Mouse (Mus musculus): ENCODE measurements around the gene Snx27. TPM values are rescaled to one million over a fixed set of nuclear protein-coding genes. Genes with fewer than 3 reads are reported as not detected.
A peak's percentile ranks its signal among the peaks of the same experiment; 100 is the strongest.

The Snx27 gene
- total and polyA plus RNA-seq, 3 experiments, result 23.1 to 35.3 (median 34.9) TPM

- DNase-seq (ENCODE audit: extremely low read depth), result no peak
- Histone ChIP-seq H3K9me3 (replicated peaks; ENCODE audit: low read length) (no peaks in the 10 kb centered on the region), H3K4me1 (ENCODE audit: control insufficient read depth in 1 of 2, insufficient read depth in 2 of 2) (peaks cover 0 to 15% of the 10 kb centered on the region in 2 experiments; a peak in 2 of 4 replicates), H3K36me3 (replicated peaks in 1 of 2; ENCODE audit: control insufficient read depth in 1 of 2, insufficient read depth in 1 of 2, low read length in 1 of 2) (no peaks in the 10 kb centered on the region), H3K27me3 (replicated peaks) (no peaks in the 10 kb centered on the region), H3K79me2 (replicated peaks; ENCODE audit: control insufficient read depth, extremely low read depth, insufficient read depth, poor library complexity, severe bottlenecking) (no peaks in the 10 kb centered on the region), H3K9ac (ENCODE audit: insufficient read depth, low read depth) (no peak overlapping the region), H3K4me3 (replicated peaks in 1 of 3; ENCODE audit: low read depth in 2 of 3, low read length in 2 of 3, poor library complexity in 1 of 3) (no peak overlapping the region), H3K4me2 (ENCODE audit: insufficient read depth, low read depth, poor library complexity, severe bottlenecking) (no peak overlapping the region), H3K27ac (ENCODE audit: insufficient read depth, low read depth) (no peak overlapping the region)
- in situ Hi-C loops (cut with MboI; ENCODE audit: low pct_ligation_motif_present, low pct_unique_long_range_greater_than_20kb, low sequenced_read_pairs) (no loop called here), dilution Hi-C loops (cut with MboI; ENCODE audit: extremely low pct_ligation_motif_present, extremely low pct_unique_long_range_greater_than_20kb, low sequenced_read_pairs) (no loop called here)
- TF ChIP-seq MAX (IDR thresholded peaks at IDR 0.05; ENCODE audit: low read length), result no peak
- TF ChIP-seq RCOR1 (conservative IDR thresholded peaks at IDR 0.05; ENCODE audit: low read depth, low read length), result no peak
- TF ChIP-seq JUN (IDR thresholded peaks at IDR 0.05; ENCODE audit: insufficient read depth, low read depth, low read length), result no peak
- no peak for TF ChIP-seq MAFK (IDR thresholded peaks at IDR 0.05; ENCODE audit: insufficient replicate concordance, low read length)
- TF ChIP-seq TBP (conservative IDR thresholded peaks at IDR 0.05; ENCODE audit: low read depth, low read length), result no peak
- no peak for TF ChIP-seq POLR2A (IDR thresholded peaks at IDR 0.05; ENCODE audit: low read depth, low read length)
Observed at GRCm38 (mm10) chr3:94597224-94597779, 14.8 kb upstream of the Snx27 start.

GRCm38 (mm10) chr3:94595871-94596287, 13.4 kb upstream of the Snx27 start:
- no peak overlapping the region for H3K4me2 ChIP-seq (ENCODE audit: insufficient read depth, low read depth, poor library complexity, severe bottlenecking)
- H3K79me2 ChIP-seq (replicated peaks; ENCODE audit: control insufficient read depth, extremely low read depth, insufficient read depth, poor library complexity, severe bottlenecking), result no peaks in the 10 kb centered on the region
- H3K27me3 ChIP-seq (replicated peaks), result no peaks in the 10 kb centered on the region
- H3K9ac ChIP-seq (ENCODE audit: insufficient read depth, low read depth), result no peak overlapping the region
- no peak overlapping the region for H3K27ac ChIP-seq (ENCODE audit: insufficient read depth, low read depth)
- in situ Hi-C loops (cut with MboI; ENCODE audit: low pct_ligation_motif_present, low pct_unique_long_range_greater_than_20kb, low sequenced_read_pairs), result no loop called here
- dilution Hi-C loops (cut with MboI; ENCODE audit: extremely low pct_ligation_motif_present, extremely low pct_unique_long_range_greater_than_20kb, low sequenced_read_pairs), result no loop called here
- peaks cover 0 to 6% of the 10 kb centered on the region in 2 experiments; a peak in 2 of 4 replicates for H3K4me1 ChIP-seq (ENCODE audit: control insufficient read depth in 1 of 2, insufficient read depth in 2 of 2)
- peak; percentile 56 for DNase-seq (ENCODE audit: extremely low read depth)
- no peaks in the 10 kb centered on the region for H3K9me3 ChIP-seq (replicated peaks; ENCODE audit: low read length)
- TF ChIP-seq TBP (conservative IDR thresholded peaks at IDR 0.05; ENCODE audit: low read depth, low read length) (no peak), CHD2 (IDR thresholded peaks at IDR 0.05; ENCODE audit: low read length) (peak; percentile 52; the same call in 1 of the 2 replicates)
- H3K36me3 ChIP-seq (replicated peaks in 1 of 2; ENCODE audit: control insufficient read depth in 1 of 2, insufficient read depth in 1 of 2, low read length in 1 of 2), result no peaks in the 10 kb centered on the region
- no peak overlapping the region for H3K4me3 ChIP-seq (replicated peaks in 1 of 3; ENCODE audit: low read depth in 2 of 3, low read length in 2 of 3, poor library complexity in 1 of 3)

GRCm38 (mm10) chr3:94591066-94591465, 8.6 kb upstream of the Snx27 start:
- peaks cover 0 to 5% of the 10 kb centered on the region in 2 experiments; a peak in 2 of 4 replicates for H3K4me1 ChIP-seq (ENCODE audit: control insufficient read depth in 1 of 2, insufficient read depth in 2 of 2)
- H3K27ac ChIP-seq (ENCODE audit: insufficient read depth, low read depth), result no peak overlapping the region
- in situ Hi-C loops (cut with MboI; ENCODE audit: low pct_ligation_motif_present, low pct_unique_long_range_greater_than_20kb, low sequenced_read_pairs) (no loop called here), dilution Hi-C loops (cut with MboI; ENCODE audit: extremely low pct_ligation_motif_present, extremely low pct_unique_long_range_greater_than_20kb, low sequenced_read_pairs) (no loop called here)
- no peak overlapping the region for H3K4me2 ChIP-seq (ENCODE audit: insufficient read depth, low read depth, poor library complexity, severe bottlenecking)
- peaks cover 6% of the 10 kb centered on the region for H3K27me3 ChIP-seq (replicated peaks)
- H3K9me3 ChIP-seq (replicated peaks; ENCODE audit: low read length), result no peaks in the 10 kb centered on the region
- no peak for DNase-seq (ENCODE audit: extremely low read depth)
- H3K36me3 ChIP-seq (replicated peaks in 1 of 2; ENCODE audit: control insufficient read depth in 1 of 2, insufficient read depth in 1 of 2, low read length in 1 of 2), result no peaks in the 10 kb centered on the region
- TF ChIP-seq HCFC1 (IDR thresholded peaks at IDR 0.05; ENCODE audit: low read depth, low read length) (no peak), USF2 (conservative IDR thresholded peaks at IDR 0.05; ENCODE audit: low read depth, low read length) (no peak), CTCF (conservative IDR thresholded peaks at IDR 0.05 in 1 of 2, IDR thresholded peaks at IDR 0.05 in 1 of 2; ENCODE audit: low read depth in 2 of 2, low read length in 2 of 2) (no peak), E2F4 (IDR thresholded peaks at IDR 0.05; ENCODE audit: insufficient replicate concordance, low read depth, low read length) (no peak), SIN3A (IDR thresholded peaks at IDR 0.05; ENCODE audit: low read length) (no peak), NRF1 (IDR thresholded peaks at IDR 0.05; ENCODE audit: low read depth, low read length) (no peak), TCF12 (IDR thresholded peaks at IDR 0.05; ENCODE audit: low read depth, low read length) (no peak), POLR2AphosphoS2 (IDR thresholded peaks at IDR 0.05; ENCODE audit: low read depth, low read length) (no peak), RCOR1 (conservative IDR thresholded peaks at IDR 0.05; ENCODE audit: low read depth, low read length) (no peak), JUND (conservative IDR thresholded peaks at IDR 0.05; ENCODE audit: low read depth, low read length) (no peak), USF1 (IDR thresholded peaks at IDR 0.05; ENCODE audit: low read depth, low read length) (no peak), ZNF384 (IDR thresholded peaks at IDR 0.05; ENCODE audit: low read depth, low read length) (no peak), ZC3H11A (IDR thresholded peaks at IDR 0.05; ENCODE audit: low read depth, low read length) (no peak), ELF1 (IDR thresholded peaks at IDR 0.05; ENCODE audit: low read depth, low read length) (no peak), MAZ (IDR thresholded peaks at IDR 0.05; ENCODE audit: low read depth, low read length) (no peak), UBTF (IDR thresholded peaks at IDR 0.05; ENCODE audit: low read depth, low read length) (no peak), IRF4 (IDR thresholded peaks at IDR 0.05; ENCODE audit: low read depth, low read length) (no peak), ZKSCAN1 (IDR thresholded peaks at IDR 0.05; ENCODE audit: borderline replicate concordance, low read depth, low read length) (no peak), ZMIZ1 (IDR thresholded peaks at IDR 0.05; ENCODE audit: low read depth, low read length) (no peak)
- no peak overlapping the region for H3K4me3 ChIP-seq (replicated peaks in 1 of 3; ENCODE audit: low read depth in 2 of 3, low read length in 2 of 3, poor library complexity in 1 of 3)
- no peaks in the 10 kb centered on the region for H3K79me2 ChIP-seq (replicated peaks; ENCODE audit: control insufficient read depth, extremely low read depth, insufficient read depth, poor library complexity, severe bottlenecking)
- H3K9ac ChIP-seq (ENCODE audit: insufficient read depth, low read depth), result no peak overlapping the region

Measured in CH12.LX (cell line).